Mouse (Mus musculus) limb, embryonic 15.5 days (tissue): ENCODE results near the gene Zfp219. TPM values are rescaled to one million over a fixed set of nuclear protein-coding genes. Genes with fewer than 3 reads are reported as not detected.

Experiments
- ATAC-seq: fragments of 200-750 bp; cut with Nextera tagmentation; 2 replicates; pipeline ENCODE4 v1.8.0; 2017; ENCODE audit warnings: low read depth, moderate TSS enrichment; ENCODE audit not compliant: insufficient number of reproducible peaks, low FRiP score, low TSS enrichment
- H3K27ac ChIP-seq: fragments of 300-500 bp; sonication (generic); 2 replicates; pipeline ENCODE4 v1.5.1; 2015; ENCODE audit warnings: moderate library complexity, mild to moderate bottlenecking, inconsistent platforms
- H3K27me3 ChIP-seq: fragments of 300-500 bp; sonication (generic); 2 replicates; pipeline ENCODE4 v1.6.1; 2015; ENCODE audit warnings: inconsistent platforms
- H3K36me3 ChIP-seq: fragments of 300-500 bp; sonication (generic); 2 replicates; pipeline ENCODE4 v1.6.1; 2015; ENCODE audit warnings: inconsistent platforms
- H3K4me1 ChIP-seq: fragments of 300-500 bp; sonication (generic); 2 replicates; pipeline ENCODE4 v1.6.1; 2015; ENCODE audit warnings: inconsistent platforms
- H3K4me2 ChIP-seq: fragments of 300-500 bp; sonication (generic); 2 replicates; pipeline ENCODE4 v1.6.1; 2015; ENCODE audit warnings: mild to moderate bottlenecking, inconsistent platforms
- H3K4me3 ChIP-seq: fragments of 300-500 bp; sonication (generic); 2 replicates; pipeline ENCODE4 v1.5.1; 2015; ENCODE audit warnings: mild to moderate bottlenecking, inconsistent platforms
- H3K9ac ChIP-seq: fragments of 300-500 bp; sonication (generic); 2 replicates; pipeline ENCODE4 v1.6.1; 2015; ENCODE audit warnings: inconsistent platforms
- H3K9me3 ChIP-seq: fragments of 300-500 bp; sonication (generic); 2 replicates; pipeline ENCODE4 v1.6.1; 2016; ENCODE audit warnings: inconsistent platforms
- WGBS: fragments of 180-500 bp; shearing (Covaris S2); methylation state at CpG from one replicate; pipeline ENCODE4 v1.1.7; 2015; 5-methylcytosine and 5-hydroxymethylcytosine counted together
- polyA plus RNA-seq: library from polyadenylated mRNA; unstranded; fragments of >200 nt; fragmentation: Nextera tagmentation; extraction: Ambion mirVana; gene quantifications from 2 replicates; pipeline ENCODE4 v1.2.1, GENCODE M21; 2015

The Zfp219 gene
- polyA plus RNA-seq, 1 experiment from 2014 or later: 26.7 TPM

DNA sequence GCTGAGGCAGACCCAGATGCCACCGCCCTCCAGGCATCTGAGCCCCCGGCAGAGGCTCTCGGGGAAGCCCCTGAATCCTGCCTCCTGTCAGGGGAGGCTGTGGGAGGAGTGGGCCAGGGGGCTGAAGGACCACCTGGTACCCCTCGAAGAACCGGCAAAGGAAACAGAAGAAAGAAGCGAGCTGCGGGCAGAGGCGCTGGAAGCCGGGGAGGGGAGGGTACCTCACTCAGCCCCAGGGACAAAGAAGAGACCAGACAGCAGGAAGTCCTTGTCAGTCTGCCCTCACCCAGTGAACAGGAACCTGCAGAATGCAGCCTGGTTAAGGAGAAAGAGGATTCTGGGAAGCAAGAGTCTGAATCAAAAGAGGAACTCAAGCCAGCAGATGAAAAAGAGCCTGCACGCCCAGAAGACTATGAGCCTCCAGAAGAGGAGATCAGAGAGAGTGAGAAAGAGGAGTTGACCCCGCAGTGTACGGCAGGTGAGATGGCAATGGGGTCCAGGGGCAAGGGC, 31.0 kb downstream of the Zfp219 start:
- no peaks in the 10 kb centered on the region for H3K27me3 ChIP-seq
- H3K4me1 ChIP-seq: peaks cover 36% of the 10 kb centered on the region
- WGBS: 71% methylated on average over 12 of the region's 12 CpGs
- H3K36me3 ChIP-seq: peaks cover 73% of the 10 kb centered on the region
- H3K4me3 ChIP-seq: no peak overlapping the region
- no peak overlapping the region for H3K27ac ChIP-seq
- H3K9me3 ChIP-seq: no peaks in the 10 kb centered on the region
- no peak overlapping the region for H3K4me2 ChIP-seq
- no peak for ATAC-seq
- no peak overlapping the region for H3K9ac ChIP-seq

DNA sequence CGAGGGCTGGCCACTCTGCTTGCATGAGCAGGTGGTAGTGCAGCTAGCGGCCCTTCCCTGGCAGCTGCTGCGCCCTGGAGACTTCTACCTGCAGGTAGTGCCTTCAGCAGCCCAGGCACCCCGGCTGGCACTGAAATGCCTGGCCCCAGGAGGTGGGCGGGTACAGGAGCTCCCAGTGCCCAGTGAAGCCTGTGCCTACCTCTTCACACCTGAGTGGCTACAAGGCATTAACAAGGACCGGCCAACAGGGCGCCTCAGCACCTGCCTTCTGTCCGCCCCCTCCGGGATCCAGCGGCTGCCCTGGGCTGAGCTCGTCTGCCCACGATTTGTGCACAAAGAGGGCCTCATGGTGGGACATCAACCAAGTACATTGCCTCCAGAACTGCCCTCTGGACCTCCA, 31.8 kb downstream of the Zfp219 start:
- no peaks in the 10 kb centered on the region for H3K9me3 ChIP-seq
- no peak overlapping the region for H3K9ac ChIP-seq
- 77% methylated on average over 12 of the region's 12 CpGs for WGBS
- H3K4me1 ChIP-seq: peaks cover 42% of the 10 kb centered on the region
- no peak overlapping the region for H3K4me2 ChIP-seq
- no peak overlapping the region for H3K27ac ChIP-seq
- peaks cover 65% of the 10 kb centered on the region for H3K36me3 ChIP-seq
- no peaks in the 10 kb centered on the region for H3K27me3 ChIP-seq
- no peak overlapping the region for H3K4me3 ChIP-seq
- no peak for ATAC-seq

DNA sequence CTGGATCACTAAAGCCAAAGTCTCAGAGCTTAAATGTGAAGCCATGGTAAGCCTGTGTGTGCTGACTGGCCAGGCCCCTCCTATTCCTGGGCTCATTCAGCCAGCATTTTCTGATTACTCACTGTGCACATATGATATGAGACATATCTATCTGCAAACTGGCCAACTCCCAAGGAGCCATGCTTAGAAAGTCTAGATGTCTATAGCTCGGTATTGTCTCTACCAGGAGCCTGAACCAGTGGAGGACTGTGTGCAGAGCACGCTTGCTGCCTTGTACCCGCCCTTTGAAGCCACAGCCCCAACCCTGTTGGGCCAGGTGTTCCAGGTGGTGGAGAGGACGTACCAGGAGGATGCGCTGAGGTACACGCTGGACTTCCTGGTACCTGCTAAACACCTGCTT, 33.4 kb downstream of the Zfp219 start:
- ATAC-seq: no peak
- H3K9ac ChIP-seq: no peak overlapping the region
- H3K4me2 ChIP-seq: peak overlapping the region; percentile 65; the same call in 1 of the 2 replicates
- no peak overlapping the region for H3K4me3 ChIP-seq
- 79% methylated on average over 6 of the region's 6 CpGs for WGBS
- H3K27ac ChIP-seq: no peak overlapping the region
- no peaks in the 10 kb centered on the region for H3K9me3 ChIP-seq
- peaks cover 54% of the 10 kb centered on the region for H3K36me3 ChIP-seq
- H3K27me3 ChIP-seq: no peaks in the 10 kb centered on the region
- H3K4me1 ChIP-seq: peaks cover 45% of the 10 kb centered on the region

DNA sequence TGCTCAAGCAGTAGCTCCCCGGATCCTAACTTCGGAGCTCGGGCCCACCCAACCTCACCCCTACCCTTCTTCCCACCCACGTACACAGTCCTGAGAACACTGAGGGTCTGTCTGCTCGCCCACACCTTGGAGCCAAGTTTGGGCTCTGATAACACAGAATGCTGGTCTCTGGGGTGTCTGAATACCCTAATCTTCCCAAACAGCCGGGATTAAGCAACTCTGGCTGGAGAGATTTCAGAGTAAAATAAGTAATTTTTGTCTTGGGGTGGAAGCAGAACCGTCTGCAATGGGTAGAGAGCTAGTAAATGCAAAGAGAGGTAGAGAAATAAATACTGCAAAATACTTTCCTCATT, 34.4 kb downstream of the Zfp219 start:
- H3K27me3 ChIP-seq: no peaks in the 10 kb centered on the region
- peak overlapping the region; percentile 65 for H3K4me2 ChIP-seq
- peak overlapping the region; percentile 97 for H3K27ac ChIP-seq
- peak overlapping the region; percentile 86 for H3K9ac ChIP-seq
- H3K4me1 ChIP-seq: peaks cover 45% of the 10 kb centered on the region
- 8% methylated on average over 7 of the region's 7 CpGs for WGBS
- ATAC-seq: no peak
- peaks cover 44% of the 10 kb centered on the region for H3K36me3 ChIP-seq
- peak overlapping the region; percentile 77 for H3K4me3 ChIP-seq
- no peaks in the 10 kb centered on the region for H3K9me3 ChIP-seq

DNA sequence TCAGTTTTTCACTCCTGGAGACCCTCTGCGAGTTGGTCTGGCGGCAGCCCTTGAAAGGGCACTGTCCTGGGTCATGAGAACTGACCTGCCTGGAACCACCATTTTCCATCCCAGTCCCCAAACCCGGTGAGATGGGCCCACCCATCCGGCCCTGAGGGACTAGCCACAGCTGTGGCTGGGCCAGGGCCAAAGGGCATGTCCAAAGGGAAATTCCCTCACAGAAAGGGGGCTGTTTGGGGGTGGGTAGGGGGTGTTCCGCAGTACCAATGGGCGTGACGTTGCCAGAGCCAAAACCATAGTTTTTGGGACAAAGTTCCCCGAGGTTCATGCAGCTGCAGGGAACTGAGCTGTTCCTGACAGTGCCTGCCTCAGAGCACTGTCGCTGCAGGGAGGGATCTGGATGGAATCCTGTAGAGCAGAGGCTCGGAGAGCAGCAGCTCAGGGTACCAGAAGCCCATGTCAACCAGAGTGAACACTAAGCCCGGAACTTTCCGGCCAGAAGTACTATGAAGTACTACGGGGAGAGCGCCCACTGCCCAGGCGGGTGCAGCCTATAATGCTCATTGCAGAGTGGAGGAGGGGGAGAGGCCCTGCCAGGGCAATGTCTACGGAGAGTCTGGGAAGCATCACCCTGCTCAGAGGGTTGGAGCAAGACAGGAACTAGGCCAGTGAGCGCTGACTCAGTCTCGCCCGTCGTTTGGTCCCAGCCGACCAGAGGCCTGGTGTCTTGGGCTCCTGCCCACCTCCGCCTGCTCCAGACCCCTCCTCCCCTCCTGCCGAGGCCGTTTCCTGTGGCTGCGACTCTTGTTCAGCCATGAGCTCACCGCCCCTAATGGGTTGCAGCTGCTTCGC, 35.0 kb downstream of the Zfp219 start:
- WGBS: under 1% methylated on average over 27 of the region's 27 CpGs
- peak; percentile 81 for ATAC-seq
- Histone ChIP-seq H3K27ac (peak overlapping the region; percentile 97), H3K4me2 (peak overlapping the region; percentile 65), H3K36me3 (peaks cover 37% of the 10 kb centered on the region), H3K27me3 (no peaks in the 10 kb centered on the region), H3K4me1 (peaks cover 45% of the 10 kb centered on the region), H3K4me3 (peak overlapping the region; percentile 77), H3K9ac (peak overlapping the region; percentile 86), H3K9me3 (no peaks in the 10 kb centered on the region)

DNA sequence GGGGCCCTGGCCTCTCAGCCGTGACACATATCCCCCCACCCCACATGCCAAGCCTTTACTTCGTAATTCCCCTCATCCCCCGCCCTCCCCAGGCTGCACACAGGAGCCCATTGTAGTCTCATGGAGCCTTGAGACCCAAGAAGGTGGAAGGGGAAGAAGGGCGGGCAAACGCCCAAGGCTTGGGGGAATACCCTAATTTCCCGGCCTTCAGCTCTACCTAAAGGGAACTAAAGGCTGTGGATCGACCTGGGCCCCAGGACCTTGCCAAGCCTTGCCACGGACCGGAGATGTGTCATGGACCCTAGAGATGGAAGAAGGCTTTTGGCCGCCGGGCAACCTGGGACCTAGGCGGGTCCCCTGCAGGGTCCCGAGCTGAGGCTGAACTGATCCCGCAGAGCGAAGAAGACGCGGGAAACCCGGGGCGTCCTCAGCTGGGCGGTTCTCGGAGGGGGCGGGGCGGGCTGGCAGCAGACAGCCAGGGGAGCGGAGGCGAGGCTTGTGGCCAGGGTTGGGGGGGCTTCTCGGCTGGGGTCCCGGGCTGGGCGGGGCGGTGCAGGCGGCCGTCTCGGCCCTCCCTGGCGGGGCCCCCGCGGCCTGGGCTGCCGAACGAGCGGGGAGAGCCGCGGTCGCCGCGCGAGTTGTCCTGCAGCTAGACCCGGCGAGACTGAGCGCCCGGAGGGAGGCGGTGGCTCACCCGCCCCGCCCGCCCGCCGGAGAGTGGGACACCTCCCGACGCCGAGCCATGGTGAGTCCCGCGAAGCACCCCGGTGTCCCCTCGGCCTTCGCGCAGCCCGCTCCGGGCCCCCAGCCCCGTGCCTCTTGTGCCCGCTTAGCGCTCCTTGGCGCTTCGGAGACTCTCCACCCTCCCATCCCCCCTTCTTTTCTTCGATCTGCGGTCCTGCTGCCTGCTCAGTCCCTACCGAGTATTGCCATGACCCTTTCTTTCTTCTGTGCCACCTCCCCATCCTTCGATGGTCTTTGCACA, 36.0 kb downstream of the Zfp219 start, which contains the start of gene Arhgef40:
TSS of gene Arhgef40 (plus strand) at position 473 of the 985 bp plus-strand sequence.
- Histone ChIP-seq H3K4me3 (peak within 1 kb of the TSS; percentile 77), H3K4me2 (peak within 1 kb of the TSS; percentile 65), H3K4me1 (peaks cover 42% of the 10 kb centered on the region), H3K36me3 (peaks cover 28% of the 10 kb centered on the region), H3K27ac (peak within 1 kb of the TSS; percentile 97), H3K9me3 (no peaks in the 10 kb centered on the region), H3K9ac (peak within 1 kb of the TSS; percentile 86), H3K27me3 (no peaks in the 10 kb centered on the region)
- under 1% methylated on average over 47 of the region's 74 CpGs for WGBS
- peak; percentile 87 for ATAC-seq

DNA sequence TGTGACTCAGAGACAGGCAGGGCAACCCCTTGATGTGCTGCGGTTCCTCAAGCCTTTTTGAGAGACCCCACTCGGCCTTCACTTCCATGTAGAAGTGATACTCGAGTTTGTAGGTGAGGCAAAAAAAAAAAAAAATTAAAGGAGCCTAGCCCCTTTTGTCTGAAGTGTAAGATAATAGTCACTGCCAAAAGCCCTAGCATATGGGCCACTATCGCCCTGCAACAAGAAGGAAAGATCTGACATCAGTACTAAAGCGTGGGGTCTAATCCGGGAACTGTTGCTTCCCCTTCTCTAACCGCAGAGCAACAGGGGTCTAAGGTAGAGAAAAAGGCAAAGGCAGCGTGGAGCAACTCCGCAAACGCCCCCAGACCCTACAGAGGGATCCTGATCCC, 36.7 kb downstream of the Zfp219 start:
- Histone ChIP-seq H3K4me1 (peaks cover 36% of the 10 kb centered on the region), H3K9me3 (no peaks in the 10 kb centered on the region), H3K4me2 (peak overlapping the region; percentile 65), H3K27ac (peak overlapping the region; percentile 97), H3K9ac (peak overlapping the region; percentile 86), H3K27me3 (no peaks in the 10 kb centered on the region), H3K4me3 (peak overlapping the region; percentile 77), H3K36me3 (peaks cover 21% of the 10 kb centered on the region)
- WGBS: 13% methylated on average over 10 of the region's 10 CpGs
- no peak for ATAC-seq

DNA sequence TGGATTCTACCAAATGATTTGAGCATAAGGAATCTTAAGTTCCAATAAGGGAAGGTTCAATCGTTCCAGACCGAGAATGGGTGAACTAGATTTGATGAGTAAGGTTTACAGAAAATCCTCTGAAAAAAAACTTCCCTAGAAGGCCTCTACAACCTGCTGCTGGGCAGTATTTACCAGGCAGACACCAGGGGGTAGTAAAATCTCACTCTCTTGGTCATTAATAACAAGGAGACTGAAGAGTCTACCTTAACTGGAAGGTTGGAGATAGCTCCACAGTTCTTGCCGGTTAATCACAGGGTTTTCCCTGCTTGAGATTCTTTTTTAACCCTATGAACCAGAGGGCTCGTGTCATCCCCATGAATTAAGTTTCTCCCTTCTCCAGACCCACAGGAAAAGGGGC, 37.3 kb downstream of the Zfp219 start:
- Histone ChIP-seq H3K4me2 (no peak overlapping the region), H3K4me3 (no peak overlapping the region)
- no peak for ATAC-seq

DNA sequence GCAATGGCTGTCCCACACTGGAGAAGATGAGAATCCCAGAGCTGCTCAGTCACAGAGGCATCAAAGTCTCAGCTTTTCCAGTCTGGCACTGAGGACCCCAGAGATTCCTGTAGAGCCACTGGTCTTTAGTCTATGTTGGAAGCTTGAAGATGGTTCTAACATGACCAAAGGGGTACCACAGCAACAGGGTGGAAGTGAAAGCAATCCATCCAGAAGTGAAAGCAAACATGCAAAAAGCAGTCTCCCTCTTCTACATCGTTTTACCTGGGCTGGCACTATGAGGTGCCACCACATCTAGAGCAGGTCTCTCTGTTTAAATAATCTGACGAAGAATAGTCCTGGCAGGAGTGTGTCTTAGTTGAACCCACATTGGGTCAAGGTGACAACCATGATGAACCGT, 41.3 kb downstream of the Zfp219 start:
- no peak overlapping the region for H3K27ac ChIP-seq
- H3K9ac ChIP-seq: no peak overlapping the region
- H3K4me1 ChIP-seq: peaks cover 8% of the 10 kb centered on the region
- 89% methylated on average over 3 of the region's 3 CpGs for WGBS
- H3K9me3 ChIP-seq: no peaks in the 10 kb centered on the region
- ATAC-seq: no peak
- H3K36me3 ChIP-seq: no peaks in the 10 kb centered on the region
- no peak overlapping the region for H3K4me3 ChIP-seq
- H3K27me3 ChIP-seq: no peaks in the 10 kb centered on the region
- no peak overlapping the region for H3K4me2 ChIP-seq

More for the DNA sequence above, 37.3 kb downstream of the Zfp219 start:
- Histone ChIP-seq H3K27ac (0 out of 2 replicates have a peak overlapping the region, but pooled peaks have one; percentile 97), H3K36me3 (peaks cover 15% of the 10 kb centered on the region), H3K9me3 (no peaks in the 10 kb centered on the region), H3K9ac (no peak overlapping the region), H3K4me1 (peaks cover 31% of the 10 kb centered on the region), H3K27me3 (no peaks in the 10 kb centered on the region)
- WGBS: 59% methylated on average over 4 of the region's 4 CpGs

DNA sequence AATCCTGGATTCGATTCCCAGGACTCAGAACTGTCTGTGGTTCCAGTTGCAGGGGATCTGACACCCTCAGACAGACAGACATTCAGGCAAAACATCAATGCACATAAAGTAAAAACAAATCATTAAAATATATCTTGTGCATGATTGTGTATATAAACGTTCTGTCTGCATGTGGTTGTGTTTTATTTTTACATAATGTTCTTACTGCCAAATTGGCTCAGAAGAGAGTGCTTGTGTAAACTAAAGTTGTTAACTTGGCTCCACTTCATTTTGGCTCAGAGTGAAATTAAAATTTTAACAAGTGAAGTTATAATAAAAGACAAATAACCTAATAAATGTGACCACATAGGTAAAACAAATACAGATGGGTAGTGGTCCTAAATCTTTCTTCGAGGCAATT, 53.1 kb downstream of the Zfp219 start:
- 57% methylated on average over 3 of the region's 3 CpGs for WGBS
- Histone ChIP-seq H3K9ac (no peak overlapping the region), H3K9me3 (no peaks in the 10 kb centered on the region), H3K4me2 (no peak overlapping the region), H3K27ac (no peak overlapping the region), H3K4me1 (no peaks in the 10 kb centered on the region), H3K36me3 (no peaks in the 10 kb centered on the region), H3K4me3 (no peak overlapping the region), H3K27me3 (no peaks in the 10 kb centered on the region)
- ATAC-seq: no peak

DNA sequence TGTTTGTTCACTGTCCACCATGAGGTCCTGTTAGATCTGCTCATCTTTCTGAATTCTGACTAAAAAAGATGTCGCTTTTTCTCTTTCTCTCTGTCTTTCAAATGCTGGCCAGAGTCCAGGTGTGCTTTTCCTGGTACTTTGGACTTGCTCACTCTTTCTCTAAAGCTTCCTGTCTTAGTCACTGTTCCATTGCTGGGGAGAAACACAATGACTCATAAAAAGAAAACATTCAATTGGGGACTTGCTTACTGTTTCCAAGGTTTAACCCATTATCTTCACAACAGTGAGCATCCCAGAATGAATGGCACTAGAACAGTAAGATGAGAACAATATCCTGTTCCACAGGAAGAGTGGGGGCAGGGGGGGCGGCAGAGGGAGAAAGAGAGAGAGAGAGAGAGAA, 60.2 kb downstream of the Zfp219 start:
- Histone ChIP-seq H3K36me3 (no peaks in the 10 kb centered on the region), H3K4me2 (no peak overlapping the region), H3K4me3 (no peak overlapping the region), H3K27ac (no peak overlapping the region), H3K27me3 (no peaks in the 10 kb centered on the region), H3K4me1 (no peaks in the 10 kb centered on the region), H3K9me3 (no peaks in the 10 kb centered on the region), H3K9ac (no peak overlapping the region)
- no peak for ATAC-seq
- 86% methylated on average over 2 of the region's 2 CpGs for WGBS
